Mouse (Mus musculus): ENCODE measurements at regions not wholly inside any gene's neighbourhood (a gene's known extent, or its start where the extent isn't known, plus 50 kb on each side); places are given as distances from the start of the nearest gene placed in this dataset.

GRCm38 (mm10) chr15:96927674-96928073, 128.1 kb downstream of the Slc38a4 start:
- TF ChIP-seq CTCF (IDR thresholded peaks at IDR 0.05; ENCODE audit: insufficient read depth, low read depth, low read length): no peak
- TF ChIP-seq POLR2A (IDR thresholded peaks at IDR 0.05; ENCODE audit: insufficient read depth, low read depth, low read length): no peak

Measured in olfactory bulb, adult 2 months (tissue).